Mouse (Mus musculus) hindlimb bud, embryonic 11.5 days (tissue): ENCODE measurements around the gene Pi4kb.
"Not testable (repeated sequence)": the region's sequence is repeated elsewhere in the genome, so short reads cannot be mapped to it uniquely, and the experiment has no call there.

Experiments
- DNase-seq: peaks from one replicate; pipeline ENCODE4 v3.0.0-alpha.2; 2012; ENCODE audit warnings: low read depth, low spot score; ENCODE audit errors: extremely low spot score

Pi4kb gene

DNA sequence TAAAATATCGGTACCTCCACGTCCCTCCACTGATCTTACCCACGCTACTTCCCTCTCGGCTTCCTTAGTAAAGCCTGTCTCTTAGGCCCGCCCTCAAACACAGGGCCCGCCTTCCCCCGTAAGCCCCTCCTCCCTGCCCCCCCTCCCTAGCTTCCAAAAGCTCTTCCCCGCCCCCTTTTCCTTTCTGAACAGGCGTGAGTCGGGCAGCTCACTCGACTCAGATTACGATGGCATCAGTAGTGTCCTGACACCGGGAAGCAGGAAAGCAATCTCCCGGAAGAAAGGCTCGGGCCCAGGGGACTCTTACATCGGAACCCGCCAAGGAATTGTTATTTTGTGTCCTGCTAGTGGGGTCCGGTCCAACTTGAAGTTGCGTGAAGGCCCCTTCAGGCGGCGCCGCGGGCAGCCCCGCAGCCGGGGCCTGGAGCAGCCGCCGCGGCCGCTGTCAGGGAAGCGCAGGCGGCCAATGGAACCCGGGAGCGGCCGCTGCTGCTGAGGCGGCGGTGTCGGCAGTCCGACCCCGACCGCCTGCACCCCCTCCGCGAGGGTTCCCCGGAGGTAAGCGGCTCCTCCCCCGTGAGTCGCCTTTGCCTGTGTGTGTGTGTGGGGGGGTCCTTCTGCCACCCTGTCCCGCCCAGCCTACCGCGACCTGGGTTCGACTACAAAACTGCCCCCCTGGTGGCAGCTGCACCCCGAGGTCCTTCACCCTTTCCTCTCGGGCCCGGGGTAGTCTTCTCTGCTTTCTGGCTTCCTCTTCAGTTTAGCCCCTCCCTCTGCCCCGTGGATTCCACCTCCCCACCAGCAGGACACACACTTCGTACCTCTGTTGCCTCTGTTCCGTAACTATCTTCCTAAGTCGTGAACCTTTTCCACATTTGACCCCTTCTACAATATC, at the start of gene Pi4kb:
TSS of gene Pi4kb (plus strand) at position 204 of the 895 bp plus-strand sequence.
- DNase-seq: peak; percentile 89

GRCm38 (mm10) chr3:94926301-94926736, 48.2 kb upstream of the Pi4kb start:
- not testable (repeated sequence) for DNase-seq

GRCm38 (mm10) chr3:94928979-94929378, 45.6 kb upstream of the Pi4kb start:
- not testable (repeated sequence) for DNase-seq

DNA sequence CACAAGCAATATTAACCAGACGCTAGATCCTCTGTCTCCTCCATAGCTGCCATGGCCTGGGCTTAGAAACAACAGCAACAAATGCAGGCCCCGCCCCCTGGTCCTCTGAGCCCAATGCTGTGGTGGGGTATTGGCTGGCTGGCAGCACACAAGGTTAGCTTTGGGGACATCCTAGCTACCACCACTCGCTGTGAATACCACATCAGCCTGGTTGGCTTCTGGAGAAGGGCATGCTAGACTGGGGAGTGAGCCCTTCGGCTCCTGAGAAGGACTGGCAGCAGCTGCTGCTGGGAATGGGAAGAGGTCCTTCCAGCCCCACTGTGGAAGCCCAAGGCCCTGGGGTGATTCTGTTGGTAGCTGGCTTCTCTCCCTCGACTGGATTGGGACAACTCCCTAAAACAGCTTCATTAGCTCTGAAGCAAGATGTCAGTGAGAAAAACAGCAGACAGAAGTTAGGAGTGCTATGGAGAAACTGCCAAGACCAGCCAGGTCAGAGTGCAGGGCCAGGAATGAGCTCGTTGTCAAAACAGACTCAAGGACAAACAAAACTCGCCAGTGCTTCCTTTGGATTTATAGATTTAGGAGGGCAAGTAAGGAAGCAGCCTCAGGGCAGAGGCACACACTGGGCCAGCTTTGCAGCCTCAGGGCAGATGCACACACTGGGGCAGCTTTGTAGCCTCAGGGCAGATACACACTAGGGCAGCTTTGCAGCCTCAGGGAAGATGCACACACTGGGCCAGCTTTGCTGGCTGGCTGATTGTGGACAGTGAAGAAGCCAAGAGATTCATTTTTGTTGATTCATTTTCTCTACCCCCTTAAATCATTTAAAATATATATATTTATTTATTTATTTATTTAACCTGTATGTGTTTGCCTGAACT, 43.9 kb upstream of the Pi4kb start:
- not testable (repeated sequence) for DNase-seq

DNA sequence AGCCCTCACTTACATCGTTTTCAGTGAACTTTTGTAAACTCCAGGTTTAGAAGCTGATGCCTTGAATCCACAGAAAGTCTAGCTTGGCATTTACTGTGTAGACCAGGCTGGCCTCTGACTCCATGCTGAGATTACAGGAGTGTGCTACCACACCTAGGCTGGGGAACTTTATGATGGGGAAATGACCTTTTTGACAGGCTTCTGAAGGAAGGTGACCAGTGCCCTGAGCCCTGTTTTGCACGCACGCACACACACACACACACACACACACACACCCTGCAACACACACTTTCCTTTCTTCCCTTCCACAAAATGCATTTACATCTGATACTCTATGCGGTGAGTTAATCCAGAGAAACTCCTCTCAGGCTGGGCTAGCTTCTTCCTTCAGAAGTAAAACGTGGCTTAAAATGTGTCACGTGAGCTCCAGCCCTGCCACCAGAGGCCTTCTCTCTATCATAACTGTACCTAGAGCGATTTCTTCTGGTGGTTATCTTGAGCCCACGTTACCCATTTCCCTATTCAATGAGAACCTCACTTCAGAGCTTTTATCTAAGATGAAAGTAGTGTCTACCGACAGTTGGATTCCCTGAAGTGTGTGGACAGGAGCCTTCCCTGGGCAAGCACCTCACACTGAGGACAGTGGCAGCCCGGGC, 43.0 kb upstream of the Pi4kb start:
- DNase-seq: not testable (repeated sequence)

GRCm38 (mm10) chr3:94932279-94932678, 42.3 kb upstream of the Pi4kb start:
- DNase-seq: not testable (repeated sequence)

DNA sequence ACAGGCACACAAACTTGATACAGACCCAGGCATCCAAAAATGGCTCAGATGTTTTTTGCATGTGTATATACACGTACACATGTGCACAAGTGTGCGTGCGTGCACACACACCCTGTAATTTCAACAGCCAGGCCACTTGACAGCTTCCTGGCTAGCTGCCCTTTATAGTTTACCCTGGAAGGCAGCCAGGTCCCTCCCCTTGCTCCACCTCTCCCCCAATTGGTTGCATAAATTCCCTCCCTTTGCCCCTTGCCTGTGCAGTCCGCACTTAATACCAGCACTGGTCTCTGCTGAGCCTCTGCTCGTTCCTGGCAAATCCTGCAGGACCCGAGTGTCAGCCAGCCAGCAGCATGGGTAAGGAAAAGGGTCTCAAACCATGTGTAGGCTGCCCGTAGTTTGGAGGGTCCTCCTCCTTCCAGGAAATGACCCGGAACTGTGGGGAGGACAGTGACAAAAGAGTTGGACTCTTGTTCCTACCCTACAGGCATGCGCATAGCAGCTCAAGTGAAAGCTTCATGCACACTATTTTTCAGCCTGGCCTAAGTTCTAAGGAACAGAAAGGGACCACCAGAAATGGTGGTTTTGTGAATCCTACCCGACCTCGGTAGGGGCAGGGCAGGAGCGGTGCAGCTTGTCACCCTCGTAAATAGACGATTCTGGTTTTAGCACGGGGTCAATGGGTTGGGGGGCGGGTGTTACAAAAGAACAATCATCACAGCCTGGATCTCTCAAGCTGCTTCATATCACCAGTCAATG, 41.5 kb upstream of the Pi4kb start, which contains the start of gene Selenbp1:
TSS of gene Selenbp1 (plus strand) at position 248 of the 756 bp plus-strand sequence.
- DNase-seq: no peak

- DNase-seq: not testable (repeated sequence)
These were observed 40.9 kb upstream of the Pi4kb start for GRCm38 (mm10) chr3:94933604-94934003.

DNA sequence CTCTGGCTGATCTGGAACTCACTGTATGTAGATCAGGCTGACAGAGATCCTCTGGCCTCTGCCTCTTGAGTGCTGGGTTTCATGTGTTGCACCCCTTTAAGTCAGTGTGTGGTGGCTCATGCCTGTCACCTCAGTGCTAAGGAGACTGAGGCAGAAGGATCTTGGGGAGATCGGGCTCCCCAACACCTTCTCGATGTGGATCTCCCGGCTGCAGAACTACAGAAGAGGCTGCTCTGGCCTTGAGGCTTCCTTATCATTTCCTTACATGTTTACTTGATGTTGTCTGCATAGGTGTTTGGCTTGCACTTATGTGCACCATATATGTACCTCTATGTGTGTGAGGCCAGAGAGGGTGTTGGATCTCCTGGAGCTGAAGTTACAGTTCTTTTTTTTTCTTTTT, 40.0 kb upstream of the Pi4kb start:
- DNase-seq: not testable (repeated sequence)

DNA sequence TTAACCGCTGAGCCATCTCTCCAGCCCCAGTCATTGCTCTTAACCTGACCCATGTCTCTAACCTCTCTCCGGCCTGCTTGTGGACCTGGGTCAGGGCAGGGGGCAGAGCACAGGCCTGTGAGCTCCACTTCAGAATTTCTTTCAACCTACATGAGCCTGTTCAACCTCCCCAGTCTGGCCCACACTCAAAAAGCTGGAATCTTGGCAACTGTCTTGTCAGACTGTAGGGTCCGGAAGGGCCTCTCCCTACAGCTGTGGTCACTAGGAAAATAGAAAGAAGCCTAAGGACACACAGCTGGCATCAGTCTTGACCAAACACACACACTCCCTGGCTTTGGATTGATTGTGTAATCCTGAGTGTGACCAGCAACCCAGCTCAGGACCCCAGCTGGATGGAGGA, 39.2 kb upstream of the Pi4kb start:
- not testable (repeated sequence) for DNase-seq

- not testable (repeated sequence) for DNase-seq
These were observed 38.4 kb upstream of the Pi4kb start for GRCm38 (mm10) chr3:94936147-94936546.

GRCm38 (mm10) chr3:94937194-94937593, 37.3 kb upstream of the Pi4kb start:
- not testable (repeated sequence) for DNase-seq

DNA sequence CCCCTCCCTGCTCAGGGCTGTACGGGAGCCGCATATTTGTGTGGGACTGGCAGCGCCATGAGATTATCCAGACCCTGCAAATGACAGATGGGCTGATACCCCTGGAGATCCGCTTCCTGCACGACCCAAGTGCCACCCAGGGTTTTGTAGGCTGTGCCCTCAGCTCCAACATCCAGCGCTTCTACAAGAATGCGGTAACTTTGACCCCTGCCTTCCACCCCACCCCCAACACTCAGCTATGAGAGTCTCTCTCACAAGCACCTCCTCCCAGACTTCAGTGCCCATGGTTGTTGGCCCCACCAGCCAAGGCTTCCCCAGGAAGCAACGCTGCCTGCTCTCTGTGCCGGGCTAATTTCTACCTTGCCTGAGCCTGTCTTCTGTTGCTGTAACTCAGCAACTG, 34.5 kb upstream of the Pi4kb start:
- not testable (repeated sequence) for DNase-seq

- DNase-seq: not testable (repeated sequence)
These were observed 32.1 kb upstream of the Pi4kb start for GRCm38 (mm10) chr3:94942211-94942967.

DNA sequence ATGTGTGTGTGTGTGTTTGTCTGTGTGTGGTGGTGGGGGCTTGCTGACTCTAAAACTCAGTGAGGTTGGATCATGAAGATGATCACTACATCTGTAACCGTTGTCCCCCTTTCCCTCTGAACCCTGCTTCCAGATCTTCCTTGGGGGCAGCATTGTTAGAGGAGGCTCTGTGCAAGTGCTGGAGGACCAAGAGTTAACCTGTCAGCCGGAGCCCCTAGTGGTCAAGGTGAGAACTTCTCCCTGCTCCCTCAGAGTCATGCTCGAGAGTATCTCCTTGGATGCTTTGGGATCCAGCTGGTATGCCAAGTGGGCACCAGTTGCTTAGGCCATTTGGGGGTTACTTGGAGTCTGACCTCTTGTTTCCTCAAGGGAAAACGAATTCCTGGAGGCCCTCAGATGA, 30.8 kb upstream of the Pi4kb start:
- DNase-seq: not testable (repeated sequence)

DNA sequence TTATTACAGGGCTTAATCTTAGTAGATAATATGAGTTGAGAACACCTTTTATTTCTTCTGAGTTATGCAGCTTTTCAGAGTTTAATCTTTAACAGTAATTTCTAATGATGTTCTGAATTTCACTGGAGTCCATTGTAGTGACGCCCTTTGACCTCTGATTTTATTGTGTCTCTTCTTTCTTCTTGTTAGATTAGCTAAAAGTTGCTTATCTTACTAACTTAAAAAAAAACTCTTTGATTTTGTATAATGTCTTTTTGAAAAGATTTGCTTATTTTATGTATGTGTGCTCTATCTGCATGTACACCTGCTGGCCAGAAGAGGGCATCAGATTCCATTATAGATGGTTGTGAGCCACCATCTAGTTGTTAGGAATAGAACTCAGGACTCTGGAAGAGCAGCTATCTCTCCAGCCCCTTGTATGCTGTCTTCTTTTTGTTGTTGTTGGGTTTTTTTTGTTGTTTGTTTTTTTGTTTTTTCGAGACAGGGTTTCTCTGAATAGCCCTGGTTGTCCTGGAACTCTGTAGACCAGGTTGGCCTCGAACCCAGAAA, 26.4 kb upstream of the Pi4kb start:
- DNase-seq: no peak

- no peak for DNase-seq
These were observed 24.9 kb upstream of the Pi4kb start for GRCm38 (mm10) chr3:94949645-94950044.

GRCm38 (mm10) chr3:94952806-94953205, 21.7 kb upstream of the Pi4kb start:
- no peak for DNase-seq

- DNase-seq: no peak
These were observed 21.2 kb upstream of the Pi4kb start for GRCm38 (mm10) chr3:94953384-94953763.
